Mouse (Mus musculus) intestine, embryonic 16.5 days (tissue): ENCODE data around the gene Cnn1. TPM values are rescaled to one million over a fixed set of nuclear protein-coding genes. Genes with fewer than 3 reads are reported as not detected.
"Not testable (repeated sequence)": the region's sequence is repeated elsewhere in the genome, so short reads cannot be mapped to it uniquely, and the experiment has no call there.

Source experiments
- ATAC-seq: fragments of 200-750 bp; cut with Nextera tagmentation; 2 replicates; pipeline ENCODE4 v1.8.0; 2017; ENCODE audit warnings: moderate TSS enrichment, moderate library complexity
- H3K27ac ChIP-seq: fragments of 300-500 bp; sonication (generic); 2 replicates; pipeline ENCODE4 v1.5.1; 2014; ENCODE audit warnings: mild to moderate bottlenecking, low read length
- H3K27me3 ChIP-seq: fragments of 300-500 bp; sonication (generic); replicated peaks from 2 replicates; pipeline ENCODE4 v1.6.1; 2014; ENCODE audit warnings: low read length, control low read depth, mixed read lengths; ENCODE audit not compliant: control insufficient read depth, insufficient read depth
- H3K36me3 ChIP-seq: fragments of 300-500 bp; sonication (generic); 2 replicates; pipeline ENCODE4 v1.6.1; 2014; ENCODE audit warnings: low read length, control low read depth; ENCODE audit not compliant: control insufficient read depth, insufficient read depth
- H3K4me1 ChIP-seq: fragments of 300-500 bp; sonication (generic); 2 replicates; pipeline ENCODE4 v1.6.1; 2014; ENCODE audit warnings: low read length, control low read depth, mixed read lengths; ENCODE audit not compliant: control insufficient read depth, insufficient read depth
- H3K4me2 ChIP-seq: fragments of 300-500 bp; sonication (generic); 2 replicates; pipeline ENCODE4 v1.6.1; 2014; ENCODE audit warnings: low read depth, low read length, control low read depth
- H3K4me3 ChIP-seq: fragments of 300-500 bp; sonication (generic); 2 replicates; pipeline ENCODE4 v1.5.1; 2014; ENCODE audit warnings: mild to moderate bottlenecking, low read length
- H3K9ac ChIP-seq: fragments of 300-500 bp; sonication (generic); 2 replicates; pipeline ENCODE4 v1.6.1; 2014; ENCODE audit warnings: low read depth, low read length
- H3K9me3 ChIP-seq: fragments of 300-500 bp; sonication (generic); 2 replicates; pipeline ENCODE4 v1.6.1; 2016; ENCODE audit warnings: low read length, control low read depth; ENCODE audit not compliant: control insufficient read depth
- WGBS: fragments of 180-500 bp; shearing (Covaris S2); extraction: QIAGEN DNeasy Blood & Tissue Kit; methylation state at CpG from one replicate; pipeline ENCODE4 v1.1.7; 2014; 5-methylcytosine and 5-hydroxymethylcytosine counted together
- polyA plus RNA-seq: library from polyadenylated mRNA; unstranded; fragments of >200 nt; fragmentation: Nextera tagmentation; extraction: Ambion mirVana; gene quantifications from 2 replicates; pipeline ENCODE4 v1.2.1, GENCODE M21; 2015

The Cnn1 gene
- polyA plus RNA-seq, 1 experiment from 2014 or later = 348 TPM

DNA sequence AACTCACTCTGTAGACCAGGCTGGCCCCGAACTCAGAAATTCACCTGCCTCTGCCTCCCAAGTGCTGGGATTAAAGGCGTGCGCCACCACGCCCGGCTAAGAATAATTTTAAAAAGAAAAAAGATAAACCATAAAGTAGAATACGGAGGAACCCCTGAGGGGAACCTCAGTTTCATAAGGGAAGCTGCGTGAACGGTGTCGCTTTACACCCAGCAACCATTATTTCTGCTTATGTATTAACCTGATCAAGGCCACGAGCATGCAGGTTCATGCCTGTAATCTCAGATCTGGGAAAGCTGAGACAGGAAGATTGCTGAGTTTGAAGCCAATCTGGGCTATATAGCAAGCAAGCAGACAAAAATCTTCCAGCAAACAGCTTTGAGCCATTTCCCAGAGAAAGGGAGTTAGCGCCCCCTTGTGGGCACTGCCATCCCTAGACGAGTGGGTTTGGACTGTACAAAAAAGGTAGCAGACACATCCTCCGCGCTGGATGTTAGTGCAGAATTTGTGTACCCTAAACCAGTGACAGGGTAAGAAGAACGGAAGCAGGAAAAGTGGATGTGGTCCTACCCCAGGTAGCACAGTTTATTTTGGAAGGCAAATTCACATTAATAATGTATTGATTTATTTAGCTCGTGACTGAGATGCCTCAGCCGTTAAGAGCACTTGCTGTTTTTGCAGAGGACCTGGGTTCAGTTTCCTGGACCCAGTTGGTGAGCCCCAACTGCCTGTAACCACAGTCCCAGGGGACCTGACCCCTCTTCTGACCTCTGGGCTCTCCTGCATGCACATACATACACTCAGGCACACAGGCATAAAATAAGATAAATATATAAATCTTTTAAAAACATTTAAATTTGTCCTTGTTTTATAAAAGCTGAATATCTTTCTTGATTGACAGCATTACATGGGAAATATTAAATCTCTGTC is 44.4 kb downstream of the Cnn1 start:
- no peaks in the 10 kb centered on the region for H3K36me3 ChIP-seq
- no peaks in the 10 kb centered on the region for H3K27me3 ChIP-seq
- no peak overlapping the region for H3K4me3 ChIP-seq
- 56% methylated on average over 17 of the region's 17 CpGs for WGBS
- ATAC-seq = peak; percentile 59
- H3K9me3 ChIP-seq = 0 out of 2 replicates have a peak, but pooled peaks cover 4% of the 10 kb centered on the region
- H3K27ac ChIP-seq = no peak overlapping the region
- no peak overlapping the region for H3K4me2 ChIP-seq
- H3K9ac ChIP-seq = no peak overlapping the region
- no peaks in the 10 kb centered on the region for H3K4me1 ChIP-seq

DNA sequence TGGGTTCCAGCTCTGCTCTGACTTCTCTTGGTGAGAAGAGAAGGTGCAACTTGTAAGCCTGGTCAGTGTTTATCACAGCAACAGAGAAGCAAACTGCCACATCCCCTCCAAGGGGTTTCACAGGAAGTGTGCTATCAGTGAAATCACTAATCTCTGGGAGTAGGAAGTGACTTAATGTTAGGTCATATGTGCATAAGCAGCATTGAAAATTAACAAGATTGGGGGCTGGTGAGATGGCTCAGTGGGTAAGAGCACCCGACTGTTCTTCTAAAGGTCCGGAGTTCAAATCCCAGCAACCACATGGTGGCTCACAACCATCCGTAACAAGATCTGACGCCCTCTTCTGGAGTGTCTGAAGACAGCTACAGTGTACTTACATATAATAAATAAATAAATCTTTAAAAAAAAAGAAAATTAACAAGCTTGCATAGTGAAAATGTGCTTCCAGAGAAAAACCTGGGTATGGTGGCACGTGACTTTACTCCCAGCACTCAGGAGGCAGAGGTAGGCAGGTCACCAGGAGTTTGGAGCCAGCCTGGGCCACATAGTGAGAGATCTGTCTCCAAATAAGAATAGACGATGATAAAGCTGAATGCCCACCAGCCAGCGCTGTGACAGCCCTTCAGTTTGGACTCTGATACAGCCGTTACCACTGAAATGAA is 45.4 kb downstream of the Cnn1 start:
- Histone ChIP-seq H3K9ac (no peak overlapping the region), H3K27me3 (no peaks in the 10 kb centered on the region), H3K4me1 (no peaks in the 10 kb centered on the region), H3K4me2 (no peak overlapping the region), H3K36me3 (no peaks in the 10 kb centered on the region), H3K27ac (no peak overlapping the region), H3K4me3 (no peak overlapping the region), H3K9me3 (0 out of 2 replicates have a peak, but pooled peaks cover 7% of the 10 kb centered on the region)
- WGBS = 82% methylated on average over 7 of the region's 8 CpGs
- ATAC-seq = no peak

DNA sequence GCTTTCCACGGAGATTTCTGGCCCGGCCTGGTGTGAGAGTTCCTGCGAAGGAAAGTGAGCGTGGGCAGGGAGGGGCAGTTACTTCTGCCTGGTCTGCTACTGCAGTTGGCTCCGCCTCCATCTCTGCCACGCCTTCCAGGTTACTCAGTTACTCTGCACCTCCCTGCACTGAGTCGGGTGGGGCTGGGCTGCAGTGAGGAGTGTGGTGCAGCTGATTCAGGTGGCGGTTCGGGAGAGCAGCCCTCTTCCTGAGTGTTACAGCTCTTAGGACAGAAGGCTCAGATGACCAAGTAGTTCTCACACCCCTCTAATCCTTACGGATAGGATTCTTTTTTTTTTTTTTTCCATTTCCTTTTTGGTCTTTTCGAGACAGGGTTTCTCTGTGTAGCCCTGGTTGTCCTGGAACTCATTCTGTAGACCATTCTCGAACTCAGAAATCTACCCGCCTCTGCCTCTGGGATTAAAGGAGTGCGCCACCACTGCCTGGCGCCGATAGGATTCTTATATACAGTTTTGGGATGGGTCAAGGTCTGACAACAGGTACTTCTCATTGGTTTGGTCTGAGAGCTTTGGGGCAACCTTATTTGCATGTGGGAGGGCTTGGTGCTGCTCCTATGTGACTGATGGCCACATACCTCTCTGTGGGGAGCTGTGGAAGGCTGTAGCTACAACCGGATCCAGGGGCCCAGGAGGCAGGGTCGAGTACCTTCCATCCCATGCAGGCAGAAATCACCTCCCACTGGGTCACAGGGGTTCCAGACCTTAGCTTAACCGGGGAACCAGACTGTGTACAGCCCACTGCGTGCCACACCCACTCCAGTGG is 50.6 kb downstream of the Cnn1 start:
- H3K9me3 ChIP-seq = 0 out of 2 replicates have a peak, but pooled peaks cover 7% of the 10 kb centered on the region
- no peaks in the 10 kb centered on the region for H3K4me1 ChIP-seq
- H3K4me3 ChIP-seq = no peak overlapping the region
- WGBS = 73% methylated on average over 20 of the region's 20 CpGs
- peak; percentile 83 for ATAC-seq
- H3K4me2 ChIP-seq = no peak overlapping the region
- H3K36me3 ChIP-seq = no peaks in the 10 kb centered on the region
- no peak overlapping the region for H3K27ac ChIP-seq
- no peak overlapping the region for H3K9ac ChIP-seq
- no peaks in the 10 kb centered on the region for H3K27me3 ChIP-seq

DNA sequence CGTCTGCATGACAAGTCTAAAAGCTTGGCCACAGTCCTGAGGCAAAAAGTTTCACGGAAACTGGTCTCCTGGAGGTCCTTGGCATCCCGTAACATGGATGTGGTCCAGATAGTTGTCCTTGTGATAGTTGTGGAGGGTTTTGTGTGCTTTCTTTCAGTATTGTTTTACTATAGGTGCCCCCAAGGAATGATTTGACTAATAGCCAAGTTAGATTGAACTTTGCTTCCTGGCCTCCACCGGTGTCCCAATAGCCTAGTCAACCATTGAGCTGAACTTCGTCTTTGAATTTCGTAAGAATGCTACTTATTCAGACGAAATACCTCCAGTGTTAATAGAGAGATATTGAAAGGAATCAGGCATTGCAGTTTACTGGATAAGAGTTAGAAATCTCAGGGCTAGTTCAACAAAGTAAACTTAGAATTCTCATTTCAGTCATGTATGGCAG is 51.3 kb downstream of the Cnn1 start:
- H3K9me3 ChIP-seq, H3K27ac ChIP-seq, H3K4me1 ChIP-seq, H3K9ac ChIP-seq, H3K27me3 ChIP-seq, H3K36me3 ChIP-seq, H3K4me2 ChIP-seq, H3K4me3 ChIP-seq: not testable (repeated sequence)
- WGBS = 83% methylated on average over 7 of the region's 7 CpGs
- peak; percentile 33; the same call in 1 of the 2 replicates for ATAC-seq

DNA sequence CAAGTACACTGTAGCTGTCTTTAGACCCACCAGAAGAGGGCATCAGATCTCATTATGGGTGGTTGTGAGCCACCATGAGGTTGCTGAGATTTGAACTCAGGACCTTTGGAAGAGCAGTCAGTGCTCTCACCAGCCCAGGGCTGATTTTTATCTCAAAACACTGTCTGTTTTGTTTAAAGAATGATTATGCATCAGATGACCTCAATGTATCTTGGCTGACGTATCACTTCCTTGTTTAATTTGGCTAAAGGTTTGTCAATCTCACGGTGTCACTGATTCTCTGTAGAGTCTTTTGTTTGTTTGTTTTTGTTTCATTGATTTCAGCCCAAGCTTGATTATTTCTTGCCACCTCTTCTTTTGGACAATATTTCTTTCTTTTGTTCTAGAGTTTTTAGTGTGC is 51.9 kb downstream of the Cnn1 start:
- no peaks in the 10 kb centered on the region for H3K4me1 ChIP-seq
- H3K4me3 ChIP-seq = no peak overlapping the region
- H3K4me2 ChIP-seq = no peak overlapping the region
- 0 out of 2 replicates have a peak, but pooled peaks cover 7% of the 10 kb centered on the region for H3K9me3 ChIP-seq
- no peaks in the 10 kb centered on the region for H3K27me3 ChIP-seq
- no peaks in the 10 kb centered on the region for H3K36me3 ChIP-seq
- no peak for ATAC-seq
- no peak overlapping the region for H3K27ac ChIP-seq
- no peak overlapping the region for H3K9ac ChIP-seq
- WGBS = 80% methylated on average over 2 of the region's 2 CpGs

DNA sequence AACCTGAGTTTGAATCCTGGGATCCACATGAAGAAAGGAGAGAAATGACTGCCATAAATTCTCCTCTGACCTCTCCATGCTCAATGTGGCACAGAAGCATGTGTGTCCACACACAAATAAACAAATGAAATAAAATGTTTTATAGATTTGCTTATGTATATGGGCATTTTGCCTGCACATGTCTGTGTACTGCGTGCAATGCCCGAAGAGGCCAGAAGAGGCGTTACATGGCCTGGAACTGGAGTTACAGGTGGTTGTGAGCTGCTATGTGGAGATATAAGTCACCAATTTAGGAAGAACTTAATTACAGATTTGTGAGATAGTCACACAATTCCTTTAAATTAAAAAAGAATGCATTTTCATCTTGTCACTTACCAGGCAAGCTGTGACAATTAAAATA is 54.8 kb downstream of the Cnn1 start:
- 89% methylated on average over 3 of the region's 3 CpGs for WGBS

DNA sequence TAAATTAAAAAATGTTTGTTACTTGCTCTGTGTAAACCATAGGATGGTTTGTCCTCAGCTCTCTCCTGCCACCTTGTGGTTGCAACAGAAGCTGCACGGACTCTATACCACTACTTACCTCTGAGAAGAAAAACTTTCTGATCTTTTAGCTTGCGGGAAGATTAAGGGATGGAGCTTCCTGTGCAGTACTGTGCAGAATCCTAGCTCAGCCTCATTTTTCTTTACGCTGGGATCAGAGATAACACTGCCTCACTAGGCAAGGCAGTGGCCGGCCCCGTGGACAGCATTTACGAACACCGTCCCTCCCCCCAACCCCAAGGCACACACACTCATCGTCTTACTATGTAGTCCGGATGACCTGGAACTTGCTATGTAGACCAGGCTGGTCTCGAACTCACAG is 56.6 kb downstream of the Cnn1 start:
- Histone ChIP-seq H3K36me3 (no peaks in the 10 kb centered on the region), H3K4me2 (peak overlapping the region; percentile 36), H3K27me3 (no peaks in the 10 kb centered on the region), H3K4me1 (peaks cover 7% of the 10 kb centered on the region), H3K9me3 (no peaks in the 10 kb centered on the region), H3K9ac (peak overlapping the region; percentile 32; the same call in 1 of the 2 replicates), H3K27ac (no peak overlapping the region), H3K4me3 (peak overlapping the region; percentile 21; the same call in 1 of the 2 replicates)
- peak; percentile 19; the same call in 1 of the 2 replicates for ATAC-seq
- WGBS = 18% methylated on average over 10 of the region's 10 CpGs

More for the DNA sequence above, 54.8 kb downstream of the Cnn1 start:
- 0 out of 2 replicates have a peak, but pooled peaks cover 3% of the 10 kb centered on the region for H3K9me3 ChIP-seq
- no peaks in the 10 kb centered on the region for H3K36me3 ChIP-seq
- H3K4me2 ChIP-seq = no peak overlapping the region
- H3K27ac ChIP-seq = no peak overlapping the region
- H3K4me1 ChIP-seq = peaks cover 7% of the 10 kb centered on the region
- H3K27me3 ChIP-seq = no peaks in the 10 kb centered on the region
- H3K9ac ChIP-seq = no peak overlapping the region
- no peak for ATAC-seq
- H3K4me3 ChIP-seq = no peak overlapping the region

DNA sequence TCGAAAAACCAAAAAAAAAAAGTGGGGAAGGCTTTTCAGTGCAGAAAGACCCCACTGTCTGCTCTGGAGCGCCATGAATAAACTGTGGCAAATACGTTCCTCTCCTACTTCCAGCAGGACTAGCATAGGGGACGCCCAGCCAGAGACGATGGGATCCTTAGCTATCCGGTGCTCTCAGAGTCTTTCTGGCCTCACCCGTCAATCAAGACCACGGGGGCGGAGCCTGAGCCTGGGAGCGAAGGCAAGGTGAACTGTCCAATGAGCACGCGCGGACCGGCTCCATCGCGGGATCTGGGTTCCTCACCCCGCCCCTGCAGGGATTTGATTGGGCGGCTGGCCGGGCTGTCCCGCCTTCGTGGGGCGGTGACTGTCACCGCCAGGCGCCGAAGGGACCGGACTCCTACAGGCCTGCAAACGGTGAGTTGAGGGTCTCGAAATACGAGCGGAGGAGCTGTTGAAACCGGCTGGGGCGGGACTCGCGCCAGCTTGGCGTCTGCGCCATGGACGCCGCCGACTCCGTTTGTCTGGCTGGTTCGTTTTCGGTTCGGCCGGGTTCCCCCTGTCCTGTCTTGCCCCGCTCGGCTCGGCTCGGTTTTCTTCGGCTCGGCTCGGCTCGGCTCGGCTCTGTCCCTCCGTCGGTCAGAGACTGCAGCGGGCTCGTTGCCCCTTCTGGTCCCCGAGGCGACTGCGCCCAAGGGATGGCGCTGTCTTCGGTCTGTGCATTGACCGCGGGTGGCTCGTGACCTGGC is 57.7 kb downstream of the Cnn1 start, which contains the start of gene Pigyl:
Gene Pigyl (plus strand): TSS at position 350 of the 749 bp plus-strand sequence.
- peak within 1 kb of the TSS; percentile 82 for H3K27ac ChIP-seq
- peak within 1 kb of the TSS; percentile 76 for H3K4me3 ChIP-seq
- peak within 1 kb of the TSS; percentile 88 for H3K9ac ChIP-seq
- peaks cover 7% of the 10 kb centered on the region for H3K4me1 ChIP-seq
- peak; percentile 98 for ATAC-seq
- H3K9me3 ChIP-seq = no peaks in the 10 kb centered on the region
- H3K4me2 ChIP-seq = peak within 1 kb of the TSS; percentile 78
- WGBS = under 1% methylated on average over 65 of the region's 65 CpGs
- no peaks in the 10 kb centered on the region for H3K27me3 ChIP-seq
- no peaks in the 10 kb centered on the region for H3K36me3 ChIP-seq
